Mouse (Mus musculus) ES-E14 (cell line): ENCODE measurements around the gene Trim3. TPM values are rescaled to one million over a fixed set of nuclear protein-coding genes. Genes with fewer than 3 reads are reported as not detected.
A peak's percentile ranks its signal among the peaks of the same experiment; 100 is the strongest.

ENCODE experiments used
- DNase-seq: peaks from one replicate; pipeline ENCODE4 v3.0.0-alpha.2; 2013; ENCODE audit warnings: low read depth, low spot score
- H3K27ac ChIP-seq: 2 replicates; pipeline ENCODE4 v1.5.1; 2012; ENCODE audit warnings: low read depth, mild to moderate bottlenecking, low read length, moderate library complexity, mixed read lengths; ENCODE audit not compliant: poor library complexity, insufficient read depth, severe bottlenecking
- H3K36me3 ChIP-seq: 2 replicates; pipeline ENCODE4 v1.6.1; 2012; ENCODE audit warnings: mild to moderate bottlenecking, low read length, moderate library complexity, mixed read lengths; ENCODE audit not compliant: control insufficient read depth, poor library complexity, insufficient read depth, severe bottlenecking
- H3K4me1 ChIP-seq, 2 experiments: fragments of 150-350 bp in 1 of 2; sonication (generic) in 1 of 2; 2 replicates each; pipeline ENCODE4 v1.6.1; 2012; ENCODE audit warnings: low read length in 2 of 2, mild to moderate bottlenecking in 1 of 2, mixed read lengths in 1 of 2; ENCODE audit not compliant: control insufficient read depth in 2 of 2, insufficient read depth in 2 of 2, poor library complexity in 1 of 2
- H3K4me3 ChIP-seq, 2 experiments: fragments of 150-350 bp in 1 of 2; sonication (generic) in 1 of 2; 2 replicates each; pipeline ENCODE4 v1.5.1; 2012; ENCODE audit warnings: low read length in 2 of 2, low read depth in 1 of 2, mild to moderate bottlenecking in 1 of 2, mixed read lengths in 1 of 2; ENCODE audit not compliant: insufficient read depth in 1 of 2, poor library complexity in 1 of 2, severe bottlenecking in 1 of 2
- H3K9ac ChIP-seq: 2 replicates; pipeline ENCODE4 v1.6.1; 2012; ENCODE audit warnings: low read depth, mild to moderate bottlenecking, low read length, mixed read lengths; ENCODE audit not compliant: poor library complexity, insufficient read depth, severe bottlenecking
- H3K9me3 ChIP-seq: fragments of 150-350 bp; sonication (generic); 2 replicates; pipeline ENCODE4 v1.6.1; 2012; ENCODE audit warnings: low read depth, mild to moderate bottlenecking, low read length; ENCODE audit not compliant: control insufficient read depth, insufficient read depth
- CHD2 ChIP-seq: IDR thresholded peaks from 2 replicates; pipeline ENCODE4 v1.6.1; 2014; ENCODE audit warnings: mild to moderate bottlenecking, low read depth, low read length, inconsistent platforms
- HCFC1 ChIP-seq: IDR thresholded peaks from 2 replicates; pipeline ENCODE4 v1.6.1; 2012; ENCODE audit warnings: low read length, inconsistent platforms, borderline replicate concordance; ENCODE audit not compliant: insufficient read depth
- MAFK ChIP-seq: IDR thresholded peaks from 2 replicates; pipeline ENCODE4 v1.6.1; 2014; ENCODE audit warnings: mild to moderate bottlenecking, low read depth, low read length, inconsistent platforms; ENCODE audit not compliant: insufficient read depth
- ZC3H11A ChIP-seq: IDR thresholded peaks from 2 replicates; pipeline ENCODE4 v1.6.1; 2012; ENCODE audit warnings: low read depth, mild to moderate bottlenecking, inconsistent platforms, low read length, borderline replicate concordance
- ZNF384 ChIP-seq: IDR thresholded peaks from 2 replicates; pipeline ENCODE4 v1.6.1; 2012; ENCODE audit warnings: low read depth, low read length, inconsistent platforms
- in situ Hi-C, 2 experiments: fragments of 600-800 bp; cut with MboI; formaldehyde crosslinking; loops; one replicate each; pipeline ENCODE4 v1.15.1; 2025; ENCODE audit warnings: low sequenced_read_pairs in 2 of 2, inconsistent platforms in 1 of 2; ENCODE audit not compliant: unreplicated experiment in 2 of 2
- total RNA-seq: library from RNA; depleted of rRNA; stranded (reverse); fragments of 300-350 nt; gene quantifications from 2 replicates; pipeline ENCODE4 v1.2.3, GENCODE M21; 2012

The Trim3 gene
- total RNA-seq, 1 experiment, result 28.5 TPM

- no peaks in the 10 kb centered on the region for H3K4me1 ChIP-seq
- in situ Hi-C loops, result no loop called here
- H3K9me3 ChIP-seq, result no peaks in the 10 kb centered on the region
- TF ChIP-seq CHD2 (no peak), ZC3H11A (no peak), HCFC1 (no peak), ZNF384 (no peak), MAFK (no peak)
- peaks cover 10% of the 10 kb centered on the region; the same call in 1 of the 2 replicates for H3K36me3 ChIP-seq
- no peak for DNase-seq
- no peak overlapping the region for H3K27ac ChIP-seq
- no peak overlapping the region for H3K9ac ChIP-seq
- H3K4me3 ChIP-seq, result no peak overlapping the region
Measured at GRCm38 (mm10) chr7:105608467-105608866, 24.9 kb downstream of the Trim3 start.

- peaks cover 0 to 2% of the 10 kb centered on the region in 2 experiments; a peak in 1 of 4 replicates for H3K4me1 ChIP-seq
- in situ Hi-C loops, result no loop called here
- DNase-seq, result peak; percentile 65
- no peaks in the 10 kb centered on the region for H3K36me3 ChIP-seq
- no peak overlapping the region for H3K9ac ChIP-seq
- H3K27ac ChIP-seq, result no peak overlapping the region
- H3K9me3 ChIP-seq, result no peaks in the 10 kb centered on the region
- H3K4me3 ChIP-seq, result no peak overlapping the region
- TF ChIP-seq CHD2 (no peak), MAFK (no peak), ZNF384 (no peak), HCFC1 (no peak), ZC3H11A (no peak)
Measured at GRCm38 (mm10) chr7:105602860-105603623, 30.3 kb downstream of the Trim3 start.

- TF ChIP-seq CHD2, result no peak
- no peak for TF ChIP-seq HCFC1
- TF ChIP-seq ZC3H11A, result no peak
- TF ChIP-seq ZNF384, result no peak
- Histone ChIP-seq H3K36me3 (no peaks in the 10 kb centered on the region), H3K9ac (no peak overlapping the region), H3K27ac (no peak overlapping the region), H3K4me1 (peaks cover 0 to 3% of the 10 kb centered on the region in 2 experiments; a peak in 1 of 4 replicates), H3K4me3 (no peak overlapping the region), H3K9me3 (no peaks in the 10 kb centered on the region)
- DNase-seq, result no peak
- in situ Hi-C loops, result no loop called here
Measured at GRCm38 (mm10) chr7:105590097-105590496, 43.3 kb downstream of the Trim3 start.

GRCm38 (mm10) chr7:105588325-105588912, 45.0 kb downstream of the Trim3 start:
- H3K9ac ChIP-seq, result no peak overlapping the region
- H3K9me3 ChIP-seq, result no peaks in the 10 kb centered on the region
- no peak overlapping the region for H3K27ac ChIP-seq
- H3K36me3 ChIP-seq, result no peaks in the 10 kb centered on the region
- peaks cover 0 to 3% of the 10 kb centered on the region in 2 experiments; a peak in 1 of 4 replicates for H3K4me1 ChIP-seq
- no peak for DNase-seq
- no peak for TF ChIP-seq ZC3H11A
- TF ChIP-seq ZNF384, result no peak
- TF ChIP-seq HCFC1, result no peak
- TF ChIP-seq CHD2, result no peak
- TF ChIP-seq MAFK, result no peak
- in situ Hi-C loops, result no loop called here
- H3K4me3 ChIP-seq, result no peak overlapping the region
